Comparison of ENCODE assay signal across 13 mouse cellular contexts in genomic region chr16:94075362-94076027, GRCm38 (mm10). TPM values are rescaled to one million over a fixed set of nuclear protein-coding genes. Genes with fewer than 3 reads are reported as not detected.
DNase-seq lines count a peak whose midpoint lies in the region; ATAC-seq lines count a peak whose summit lies in the region.
"Had no signal": no experiment of that assay in that cellular context is flagged by ENCODE, and none has a peak within 500 bp of the region (broad histone marks: within the 10 kb centered on the region; RNA-seq: fewer than 3 reads in every experiment).

No protein-coding gene starts in this region.

- no peak overlapping the region for H3K9ac ChIP-seq in midbrain, embryonic 16.5 days (ENCODE audit: low read depth, low read length)
- no peak overlapping the region for H3K9ac ChIP-seq in lung, embryonic 15.5 days
- H3K9ac ChIP-seq: forebrain, embryonic 13.5 days; hindbrain, embryonic 14.5 days; limb, embryonic 15.5 days; neural tube, embryonic 13.5 days had no signal

- intact Hi-C loops in left cerebral cortex, postnatal 4 days (cut with DNase I) = no loop called here

- H3K27me3 ChIP-seq in midbrain, embryonic 10.5 days (ENCODE audit: low read depth, poor library complexity, severe bottlenecking) = peaks cover 82% of the 10 kb centered on the region
- H3K27me3 ChIP-seq in midbrain, embryonic 16.5 days (ENCODE audit: control insufficient read depth, insufficient read depth, low read depth, low read length) = peaks cover 45% of the 10 kb centered on the region
- H3K27me3 ChIP-seq in lung, embryonic 15.5 days = peaks cover 51% of the 10 kb centered on the region

- H3K4me3 ChIP-seq in midbrain, embryonic 10.5 days = no peak overlapping the region
- no peak overlapping the region for H3K4me3 ChIP-seq in midbrain, embryonic 16.5 days (ENCODE audit: low read depth, low read length)
- no peak overlapping the region for H3K4me3 ChIP-seq in lung, embryonic 15.5 days
- H3K4me3 ChIP-seq: forebrain, embryonic 13.5 days; limb, embryonic 15.5 days; neural tube, embryonic 13.5 days had no signal

- no peak for ATAC-seq in midbrain, embryonic 16.5 days
- ATAC-seq in lung, embryonic 15.5 days (ENCODE audit: borderline replicate concordance, extremely low read depth, low FRiP score, low TSS enrichment) = peak; percentile 37; the same call in 1 of the 2 replicates
- ATAC-seq in cerebellum, adult (ENCODE audit: insufficient number of reproducible peaks, low FRiP score, low TSS enrichment) = no peak
- no peak for ATAC-seq in monocyte, adult 5-6 weeks (replicated peaks; ENCODE audit: insufficient number of reproducible peaks, low FRiP score, low TSS enrichment, poor library complexity, severe bottlenecking)
- ATAC-seq: forebrain, embryonic 13.5 days had no signal

- H3K27ac ChIP-seq in midbrain, embryonic 10.5 days (replicated peaks) = no peak overlapping the region
- no peak overlapping the region for H3K27ac ChIP-seq in midbrain, embryonic 16.5 days (ENCODE audit: low read length)
- H3K27ac ChIP-seq in lung, embryonic 15.5 days = no peak overlapping the region
- H3K27ac ChIP-seq: forebrain, embryonic 13.5 days; hindbrain, embryonic 14.5 days; limb, embryonic 15.5 days; neural tube, embryonic 13.5 days had no signal

- H3K4me2 ChIP-seq in midbrain, embryonic 16.5 days (ENCODE audit: low read length) = no peak overlapping the region
- no peak overlapping the region for H3K4me2 ChIP-seq in lung, embryonic 15.5 days
- H3K4me2 ChIP-seq: forebrain, embryonic 13.5 days; hindbrain, embryonic 14.5 days; limb, embryonic 15.5 days; neural tube, embryonic 13.5 days had no signal

- 38% methylated on average over 19 of the region's 19 CpGs for WGBS in midbrain, embryonic 10.5 days
- 34% methylated on average over 19 of the region's 19 CpGs for WGBS in midbrain, embryonic 16.5 days
- whole genome bisulfite sequencing in lung, embryonic 15.5 days = 35% methylated on average over 19 of the region's 19 CpGs

- 0 out of 2 replicates have a peak, but pooled peaks cover 3% of the 10 kb centered on the region for H3K9me3 ChIP-seq in midbrain, embryonic 10.5 days (replicated peaks)
- H3K9me3 ChIP-seq in midbrain, embryonic 16.5 days (replicated peaks; ENCODE audit: control insufficient read depth, low read length, poor library complexity, severe bottlenecking) = no peaks in the 10 kb centered on the region
- H3K9me3 ChIP-seq in lung, embryonic 15.5 days = no peaks in the 10 kb centered on the region
- H3K9me3 ChIP-seq: forebrain, embryonic 13.5 days; limb, embryonic 15.5 days had no signal

- no peaks in the 10 kb centered on the region for H3K36me3 ChIP-seq in midbrain, embryonic 10.5 days
- H3K36me3 ChIP-seq in midbrain, embryonic 16.5 days (ENCODE audit: control insufficient read depth, insufficient read depth, low read length) = no peaks in the 10 kb centered on the region
- no peaks in the 10 kb centered on the region for H3K36me3 ChIP-seq in lung, embryonic 15.5 days
- H3K36me3 ChIP-seq: limb, embryonic 15.5 days; neural tube, embryonic 13.5 days had no signal

- peak; percentile 22 for DNase-seq in midbrain, embryonic 10.5 days (ENCODE audit: low spot score)
- peak; percentile 74 for DNase-seq in adrenal gland, adult 8-10 months
- DNase-seq in urinary bladder, postnatal 10 days (ENCODE audit: low spot score) = peak; percentile 41
- no peak for DNase-seq in left cerebral cortex, postnatal 4 days

- peaks cover 29% of the 10 kb centered on the region for H3K4me1 ChIP-seq in midbrain, embryonic 10.5 days
- no peaks in the 10 kb centered on the region for H3K4me1 ChIP-seq in midbrain, embryonic 16.5 days (ENCODE audit: control insufficient read depth, insufficient read depth, low read length)
- 0 out of 2 replicates have a peak, but pooled peaks cover 5% of the 10 kb centered on the region for H3K4me1 ChIP-seq in lung, embryonic 15.5 days

RNA-seq across cellular contexts. Expression of gene Sim2, which starts 9.2 kb away (rescaled TPM):
- polyA plus RNA-seq in midbrain, embryonic 10.5 days (2016; fragmentation: Nextera tagmentation; extraction: Ambion mirVana) = 2.8 and 2.9 TPM in 2 replicates
- polyA plus RNA-seq in midbrain, embryonic 16.5 days (2015; fragmentation: Nextera tagmentation; extraction: Ambion mirVana) = 0.10 and 0.14 TPM in 2 replicates
- not detected for total RNA-seq in adrenal gland, adult 8-10 months (2022)
- polyA plus RNA-seq in lung, embryonic 15.5 days (2015; fragmentation: Nextera tagmentation; extraction: Ambion mirVana) = 0.12 and 0.15 TPM in 2 replicates
- total RNA-seq in left cerebral cortex, postnatal 4 days (2021) = under 1 TPM in 1 of 2 experiments, not detected in 1; 0.12 TPM
- total RNA-seq in monocyte, adult 5-6 weeks (2017) = not detected in 3 replicates
- total RNA-seq: common myeloid progenitor, adult 5-6 weeks had no signal
